Mouse (Mus musculus) kidney, postnatal 0 days (tissue): ENCODE measurements around the gene Egr4. TPM values are rescaled to one million over a fixed set of nuclear protein-coding genes. Genes with fewer than 3 reads are reported as not detected.

ENCODE experiments used
- ATAC-seq: fragments of 200-750 bp; cut with Nextera tagmentation; replicated peaks from 2 replicates; pipeline ENCODE4 v1.8.0; 2017; ENCODE audit warnings: low read depth, moderate number of reproducible peaks, moderate TSS enrichment, moderate library complexity; ENCODE audit not compliant: low FRiP score
- DNase-seq: peaks from one replicate; pipeline ENCODE4 v3.0.0-alpha.2; 2016; ENCODE audit warnings: low spot score
- H3K27ac ChIP-seq: fragments of 300-500 bp; sonication (generic); 2 replicates; pipeline ENCODE4 v1.5.1; 2014; ENCODE audit warnings: mild to moderate bottlenecking
- H3K27me3 ChIP-seq: fragments of 300-500 bp; sonication (generic); 2 replicates; pipeline ENCODE4 v1.6.1; 2014; ENCODE audit warnings: low read length, mixed read lengths; ENCODE audit not compliant: insufficient read depth
- H3K36me3 ChIP-seq: fragments of 300-500 bp; sonication (generic); 2 replicates; pipeline ENCODE4 v1.6.1; 2014; ENCODE audit warnings: low read length, mixed read lengths; ENCODE audit not compliant: insufficient read depth
- H3K4me1 ChIP-seq: fragments of 300-500 bp; sonication (generic); replicated peaks from 2 replicates; pipeline ENCODE4 v1.6.1; 2014; ENCODE audit warnings: antibody characterized with exemption, low read length, mixed read lengths; ENCODE audit not compliant: insufficient read depth
- H3K4me2 ChIP-seq: fragments of 300-500 bp; sonication (generic); 2 replicates; pipeline ENCODE4 v1.6.1; 2014; ENCODE audit warnings: mild to moderate bottlenecking, low read length, moderate library complexity, mixed read lengths
- H3K4me3 ChIP-seq: fragments of 300-500 bp; sonication (generic); replicated peaks from 2 replicates; pipeline ENCODE4 v1.5.1; 2014; ENCODE audit warnings: low read depth, low read length
- H3K9ac ChIP-seq: fragments of 300-500 bp; sonication (generic); 2 replicates; pipeline ENCODE4 v1.6.1; 2014; ENCODE audit warnings: low read depth, low read length
- H3K9me3 ChIP-seq: fragments of 300-500 bp; sonication (generic); replicated peaks from 2 replicates; pipeline ENCODE4 v1.6.1; 2016; ENCODE audit warnings: low read length, inconsistent platforms, mixed read lengths
- CTCF ChIP-seq: IDR thresholded peaks from 2 replicates; pipeline ENCODE4 v1.5.1; 2016; ENCODE audit warnings: antibody characterized with exemption, low read depth, mild to moderate bottlenecking, moderate library complexity
- WGBS: fragments of 180-500 bp; shearing (Covaris S2); extraction: QIAGEN DNeasy Blood & Tissue Kit; methylation state at CpG from one replicate; pipeline ENCODE4 v1.1.7; 2014; 5-methylcytosine and 5-hydroxymethylcytosine counted together
- polyA plus RNA-seq: library from polyadenylated mRNA; unstranded; fragments of >200 nt; fragmentation: Nextera tagmentation; extraction: Ambion mirVana; gene quantifications from 2 replicates; pipeline ENCODE4 v1.2.1, GENCODE M21; 2015

Gene Egr4
- not detected in 2 replicates for polyA plus RNA-seq

DNA sequence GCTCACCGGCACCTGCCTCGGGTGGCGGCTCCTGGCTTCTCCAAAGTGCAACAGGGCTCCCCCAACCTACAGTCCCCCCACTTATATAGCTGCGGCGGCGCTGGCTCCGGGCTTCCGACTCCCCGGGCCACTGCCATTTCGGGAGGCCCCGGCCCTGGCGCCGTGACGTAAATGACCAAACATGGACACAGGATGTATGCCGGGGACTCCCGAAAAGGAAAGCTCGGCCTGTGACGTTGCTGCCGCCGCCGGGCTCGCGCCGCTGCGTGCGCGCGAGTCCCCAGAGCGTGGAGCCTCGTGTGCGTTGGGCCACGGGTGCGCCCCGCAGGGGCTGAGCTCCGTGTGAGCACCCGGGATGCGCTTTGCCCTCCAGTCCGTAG, at the start of gene Egr4:
Gene Egr4, minus strand, starts transcription at position 59 of the 380 bp plus-strand sequence.
- H3K27me3 ChIP-seq: peaks cover 64% of the 10 kb centered on the region
- H3K9ac ChIP-seq: no peak within 1 kb of the TSS
- H3K36me3 ChIP-seq: no peaks in the 10 kb centered on the region
- H3K4me2 ChIP-seq: peak within 1 kb of the TSS; percentile 73
- ATAC-seq (peak; percentile 43; the same call in 1 of the 2 replicates), DNase-seq (peak; percentile 32)
- no peaks in the 10 kb centered on the region for H3K9me3 ChIP-seq
- no peaks in the 10 kb centered on the region; the same call in 1 of the 2 replicates for H3K4me1 ChIP-seq
- under 1% methylated on average over 38 of the region's 38 CpGs for WGBS
- H3K27ac ChIP-seq: no peak within 1 kb of the TSS
- no peak for TF ChIP-seq CTCF
- H3K4me3 ChIP-seq: peak within 1 kb of the TSS; percentile 41

DNA sequence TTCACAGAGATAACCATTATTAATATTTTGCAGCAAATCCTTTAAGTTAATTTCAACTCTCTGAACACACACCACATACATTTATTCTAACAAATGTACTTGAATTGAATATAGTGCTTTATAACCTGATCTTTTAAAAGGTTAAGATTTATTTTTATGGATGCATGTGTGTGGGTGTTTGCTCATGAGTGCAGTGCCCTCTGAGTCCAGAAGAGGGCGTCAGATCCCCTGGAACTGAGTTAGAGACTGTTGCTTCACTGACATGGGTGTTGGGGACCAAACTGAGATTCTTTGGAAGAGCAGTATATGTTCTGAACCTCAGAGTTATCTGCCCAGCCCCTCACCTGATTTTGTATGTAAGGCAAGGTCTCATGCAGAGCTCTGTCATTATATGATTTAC, 49.0 kb upstream of the Egr4 start:
- Histone ChIP-seq H3K4me1 (no peaks in the 10 kb centered on the region), H3K9ac (no peak overlapping the region), H3K27ac (no peak overlapping the region), H3K9me3 (no peaks in the 10 kb centered on the region), H3K36me3 (no peaks in the 10 kb centered on the region), H3K4me2 (no peak overlapping the region), H3K4me3 (no peak overlapping the region), H3K27me3 (no peaks in the 10 kb centered on the region)
- WGBS: 33% methylated on average over 1 of the region's 1 CpGs
- ATAC-seq (no peak), DNase-seq (no peak)
- TF ChIP-seq CTCF: no peak

DNA sequence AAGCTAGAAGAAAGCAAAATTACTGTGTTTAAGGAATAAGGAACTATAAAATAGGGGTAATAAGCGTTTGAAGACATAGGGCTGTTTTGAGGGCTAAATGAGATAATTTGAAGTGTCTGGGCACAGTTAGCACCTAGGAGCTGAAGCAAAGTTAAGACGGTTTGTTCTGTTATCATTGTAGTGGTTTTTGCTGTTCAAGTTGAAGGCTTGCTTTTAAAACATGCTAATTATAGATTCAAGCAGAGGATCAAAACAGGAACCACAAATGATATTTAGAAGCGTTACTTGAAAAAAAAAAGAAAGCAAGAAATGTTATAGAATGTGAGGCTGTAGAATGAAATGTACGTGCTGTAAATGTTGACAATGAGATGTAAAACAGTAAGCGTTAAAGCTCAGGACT, 34.3 kb upstream of the Egr4 start:
- WGBS: 79% methylated on average over 5 of the region's 5 CpGs
- H3K9me3 ChIP-seq: no peaks in the 10 kb centered on the region
- no peak for TF ChIP-seq CTCF

DNA sequence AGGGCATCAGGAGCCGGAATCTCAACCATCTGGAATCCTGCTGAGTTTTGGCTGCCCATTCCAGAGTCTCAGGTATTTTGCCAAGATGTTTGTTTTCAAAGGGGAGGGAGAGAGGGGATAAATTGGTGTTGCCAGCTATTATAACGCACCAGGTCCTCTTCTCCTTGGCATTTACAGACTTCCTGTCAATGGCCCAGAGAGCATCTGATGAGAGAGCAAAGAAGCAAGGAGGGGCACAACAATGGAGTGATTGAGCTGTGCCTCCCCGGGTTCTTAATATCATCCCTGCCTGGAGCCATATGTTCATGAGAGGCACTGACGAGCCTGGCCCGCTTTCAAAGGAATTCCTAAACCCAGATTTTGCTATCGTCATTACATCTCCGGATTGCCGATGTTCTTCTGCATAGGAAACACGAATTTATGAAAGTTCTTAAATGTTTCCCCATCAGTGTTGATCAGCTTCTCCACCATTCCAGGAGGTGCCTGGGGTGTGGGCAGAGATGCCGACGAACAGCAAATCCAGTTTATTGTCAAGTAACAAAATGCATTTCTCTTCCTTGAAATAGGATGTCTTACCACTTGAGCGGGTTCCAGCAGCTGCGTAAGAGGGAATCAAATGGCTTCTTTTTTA, 31.0 kb upstream of the Egr4 start:
- Histone ChIP-seq H3K4me2 (no peak overlapping the region), H3K9ac (no peak overlapping the region), H3K9me3 (no peaks in the 10 kb centered on the region), H3K36me3 (no peaks in the 10 kb centered on the region), H3K4me1 (no peaks in the 10 kb centered on the region), H3K27me3 (no peaks in the 10 kb centered on the region), H3K4me3 (no peak overlapping the region), H3K27ac (no peak overlapping the region)
- DNase-seq (no peak), ATAC-seq (no peak)
- WGBS: 79% methylated on average over 13 of the region's 13 CpGs
- TF ChIP-seq CTCF: no peak

More for the DNA sequence above, 34.3 kb upstream of the Egr4 start:
- no peaks in the 10 kb centered on the region for H3K36me3 ChIP-seq
- no peak overlapping the region for H3K9ac ChIP-seq
- DNase-seq: no peak
- ATAC-seq: no peak
- H3K4me1 ChIP-seq: no peaks in the 10 kb centered on the region
- H3K4me3 ChIP-seq: no peak overlapping the region
- no peak overlapping the region for H3K4me2 ChIP-seq
- H3K27ac ChIP-seq: no peak overlapping the region
- H3K27me3 ChIP-seq: no peaks in the 10 kb centered on the region

DNA sequence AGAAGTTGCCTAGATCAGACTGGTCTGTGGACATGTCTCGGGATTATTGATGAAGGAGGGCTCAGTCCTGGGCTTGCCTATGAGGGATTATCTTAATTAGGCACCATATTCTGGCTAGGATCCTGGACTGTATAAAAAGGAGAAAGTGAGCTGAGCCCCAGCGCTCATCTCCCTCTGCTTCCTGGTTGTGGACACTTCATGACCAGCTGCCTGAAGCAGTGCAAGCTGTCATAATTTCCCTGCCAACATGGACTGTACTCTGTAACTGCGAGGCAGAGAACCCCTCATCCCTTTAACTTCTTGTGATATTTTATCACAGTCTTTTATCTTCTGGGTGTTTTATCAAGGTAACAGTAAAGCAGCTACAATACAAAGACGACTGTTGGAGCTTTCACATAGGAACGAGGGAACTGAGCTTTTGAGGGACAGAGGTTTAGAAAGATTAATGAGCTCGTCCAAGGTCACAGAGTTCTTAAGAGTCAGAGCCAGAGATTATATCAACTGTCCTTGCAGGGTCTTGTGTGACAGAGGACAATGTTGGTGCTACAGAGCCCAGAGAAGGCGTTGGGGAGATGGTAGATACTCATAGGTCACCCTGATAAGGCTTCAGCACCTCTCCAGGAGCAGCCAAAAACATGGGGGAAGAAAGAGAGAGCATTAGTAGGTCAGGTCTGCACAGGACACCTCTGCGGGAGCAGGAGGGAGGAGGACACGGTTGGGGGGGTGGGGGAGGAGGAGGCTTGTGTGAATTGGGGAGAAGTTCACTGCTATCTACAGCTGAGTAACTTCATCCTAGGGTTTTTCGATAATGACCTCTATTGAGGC, 30.2 kb upstream of the Egr4 start:
- WGBS: 72% methylated on average over 10 of the region's 10 CpGs
- Histone ChIP-seq H3K27me3 (no peaks in the 10 kb centered on the region), H3K4me3 (no peak overlapping the region), H3K27ac (no peak overlapping the region), H3K9ac (no peak overlapping the region), H3K4me1 (no peaks in the 10 kb centered on the region), H3K9me3 (no peaks in the 10 kb centered on the region), H3K4me2 (no peak overlapping the region), H3K36me3 (no peaks in the 10 kb centered on the region)
- ATAC-seq (no peak), DNase-seq (no peak)
- TF ChIP-seq CTCF: no peak

DNA sequence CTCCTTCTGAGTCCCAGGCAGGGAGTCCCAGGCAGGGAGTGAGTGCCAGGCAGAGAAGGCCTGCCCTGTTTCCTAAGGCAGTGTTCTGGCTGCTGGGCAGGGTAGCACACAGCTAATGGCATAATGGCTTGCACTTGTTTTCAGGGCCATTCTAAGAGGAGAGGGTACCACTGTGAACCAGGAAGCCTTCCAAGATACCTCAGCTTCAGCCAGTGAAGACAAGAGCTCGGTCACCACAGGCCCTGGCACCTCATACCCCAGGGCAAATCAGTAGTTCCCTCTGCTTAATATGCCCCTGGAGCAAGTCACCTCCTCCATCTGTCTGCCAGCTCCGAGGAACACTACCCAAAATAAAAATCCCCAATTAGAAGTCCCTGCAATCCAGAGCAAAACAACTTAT, 9.4 kb upstream of the Egr4 start:
- Histone ChIP-seq H3K4me2 (no peak overlapping the region), H3K27ac (no peak overlapping the region), H3K9ac (no peak overlapping the region), H3K4me1 (no peaks in the 10 kb centered on the region), H3K27me3 (no peaks in the 10 kb centered on the region; the same call in 1 of the 2 replicates), H3K36me3 (no peaks in the 10 kb centered on the region), H3K4me3 (no peak overlapping the region), H3K9me3 (no peaks in the 10 kb centered on the region)
- no peak for ATAC-seq
- WGBS: 73% methylated on average over 2 of the region's 2 CpGs
- TF ChIP-seq CTCF: no peak
- no peak for DNase-seq
